Mouse (Mus musculus) megakaryocyte progenitor cell, adult 5-6 weeks (primary cell): Measurements from ENCODE around the gene Pthlh. TPM values are rescaled to one million over a fixed set of nuclear protein-coding genes. Genes with fewer than 3 reads are reported as not detected.

Experiments used
- total RNA-seq, 2 experiments: library from RNA; stranded (forward) in 1 of 2; stranded (reverse) in 1 of 2; fragments of 157-497, 149-512 nt in 1 of 2; fragments of 200-1000 nt in 1 of 2; gene quantifications; 2 replicates each; pipeline versions ENCODE4 v1.2.3 to v1.2.4; 2015 to 2017

Gene Pthlh
- total RNA-seq, 2 experiments from 2014 or later, result not detected

Other genes starting within 250 kb of the Pthlh start
- 0.27 TPM in 1 of 2 replicates, not detected in the other for gene Rep15, start 231.6 kb downstream of the Pthlh start, total RNA-seq (2015)
- gene Rep15, start 231.6 kb downstream of the Pthlh start, total RNA-seq (2017), result 0.41 TPM in 1 of 2 replicates, not detected in the other
- gene Mrps35, start 221.4 kb downstream of the Pthlh start, total RNA-seq (2015), result 101 and 103 TPM in 2 replicates
- 87.8 and 94.0 TPM in 2 replicates for gene Mrps35, start 221.4 kb downstream of the Pthlh start, total RNA-seq (2017)
- not detected in 2 replicates for gene Mansc4, start 177.2 kb downstream of the Pthlh start, total RNA-seq (2015)
- not detected in 2 replicates for gene Mansc4, start 177.2 kb downstream of the Pthlh start, total RNA-seq (2017)
- gene Klhl42, start 172.8 kb downstream of the Pthlh start, total RNA-seq (2015), result 8.0 and 9.7 TPM in 2 replicates
- 6.5 and 7.6 TPM in 2 replicates for gene Klhl42, start 172.8 kb downstream of the Pthlh start, total RNA-seq (2017)
- 4.1 and 4.6 TPM in 2 replicates for gene Ccdc91, start 211.6 kb upstream of the Pthlh start, total RNA-seq (2015)
- gene Ccdc91, start 211.6 kb upstream of the Pthlh start, total RNA-seq (2017), result 26.6 and 29.4 TPM in 2 replicates